Mouse (Mus musculus): ENCODE measurements around the gene Zfp385c.
A peak's percentile ranks its signal among the peaks of the same experiment; 100 is the strongest.
"Not testable (repeated sequence)": the region's sequence is repeated elsewhere in the genome, so short reads cannot be mapped to it uniquely, and the experiment has no call there.

Gene Zfp385c

GRCm38 (mm10) chr11:100694926-100695325 lies 2.7 kb upstream of the Zfp385c start:
- DNase-seq (ENCODE audit: inconsistent age in 2 of 2, low spot score in 1 of 2) = peak; percentile 78 to 94

GRCm38 (mm10) chr11:100693154-100693553 lies 899 bp upstream of the Zfp385c start:
- DNase-seq (ENCODE audit: inconsistent age in 2 of 2, low spot score in 1 of 2) = peak in 1 of 2 experiments; percentile 37

- no peak for DNase-seq (ENCODE audit: inconsistent age in 2 of 2, low spot score in 1 of 2)
Measured at GRCm38 (mm10) chr11:100690389-100690788, 1.9 kb downstream of the Zfp385c start.

- no peak for DNase-seq (ENCODE audit: inconsistent age in 2 of 2, low spot score in 1 of 2)
Measured at GRCm38 (mm10) chr11:100688443-100688842, 3.8 kb downstream of the Zfp385c start.

GRCm38 (mm10) chr11:100687265-100687664 lies 5.0 kb downstream of the Zfp385c start:
- no peak for DNase-seq (ENCODE audit: inconsistent age in 2 of 2, low spot score in 1 of 2)

GRCm38 (mm10) chr11:100685371-100685770 lies 6.9 kb downstream of the Zfp385c start:
- DNase-seq (ENCODE audit: inconsistent age in 2 of 2, low spot score in 1 of 2) = no peak

GRCm38 (mm10) chr11:100684084-100684483 lies 8.2 kb downstream of the Zfp385c start:
- no peak for DNase-seq (ENCODE audit: inconsistent age in 2 of 2, low spot score in 1 of 2)

- DNase-seq (ENCODE audit: inconsistent age in 2 of 2, low spot score in 1 of 2) = no peak
Measured at GRCm38 (mm10) chr11:100682526-100682925, 9.7 kb downstream of the Zfp385c start.

GRCm38 (mm10) chr11:100681826-100682225 lies 10.4 kb downstream of the Zfp385c start:
- no peak for DNase-seq (ENCODE audit: inconsistent age in 2 of 2, low spot score in 1 of 2)

- no peak for DNase-seq (ENCODE audit: inconsistent age in 2 of 2, low spot score in 1 of 2)
Measured at GRCm38 (mm10) chr11:100677810-100678209, 14.4 kb downstream of the Zfp385c start.

- DNase-seq (ENCODE audit: inconsistent age in 2 of 2, low spot score in 1 of 2) = peak; percentile 66 to 81
Measured at GRCm38 (mm10) chr11:100673169-100673568, 19.1 kb downstream of the Zfp385c start.

GRCm38 (mm10) chr11:100671956-100672355 lies 20.3 kb downstream of the Zfp385c start:
- no peak for DNase-seq (ENCODE audit: inconsistent age in 2 of 2, low spot score in 1 of 2)

GRCm38 (mm10) chr11:100671049-100671448 lies 21.2 kb downstream of the Zfp385c start:
- no peak for DNase-seq (ENCODE audit: inconsistent age in 2 of 2, low spot score in 1 of 2)

- DNase-seq (ENCODE audit: inconsistent age in 2 of 2, low spot score in 1 of 2) = peak; percentile 23 to 74
Measured at GRCm38 (mm10) chr11:100659806-100660205, 32.4 kb downstream of the Zfp385c start.

GRCm38 (mm10) chr11:100656458-100656857 lies 35.8 kb downstream of the Zfp385c start:
- DNase-seq (ENCODE audit: inconsistent age in 2 of 2, low spot score in 1 of 2) = no peak

- not testable (repeated sequence) for DNase-seq (ENCODE audit: inconsistent age in 2 of 2, low spot score in 1 of 2)
Measured at GRCm38 (mm10) chr11:100655589-100655988, 36.7 kb downstream of the Zfp385c start.

GRCm38 (mm10) chr11:100651748-100652147 lies 40.5 kb downstream of the Zfp385c start:
- peak; percentile 82 to 92 for DNase-seq (ENCODE audit: inconsistent age in 2 of 2, low spot score in 1 of 2)

- DNase-seq (ENCODE audit: inconsistent age in 2 of 2, low spot score in 1 of 2) = no peak
Measured at GRCm38 (mm10) chr11:100651205-100651604, 41.0 kb downstream of the Zfp385c start.

- DNase-seq (ENCODE audit: inconsistent age in 2 of 2, low spot score in 1 of 2) = no peak
Measured at GRCm38 (mm10) chr11:100648405-100648804, 43.9 kb downstream of the Zfp385c start.

GRCm38 (mm10) chr11:100646265-100646664 lies 46.0 kb downstream of the Zfp385c start:
- peak in 1 of 2 experiments; percentile 71 for DNase-seq (ENCODE audit: inconsistent age in 2 of 2, low spot score in 1 of 2)

GRCm38 (mm10) chr11:100643612-100644575 lies 48.4 kb downstream of the Zfp385c start:
- peak in 1 of 2 experiments; percentile 59 for DNase-seq (ENCODE audit: inconsistent age in 2 of 2, low spot score in 1 of 2)

GRCm38 (mm10) chr11:100640159-100640906 lies 51.9 kb downstream of the Zfp385c start:
- DNase-seq (ENCODE audit: inconsistent age in 2 of 2, low spot score in 1 of 2) = peak in 1 of 2 experiments; percentile 80

Data from adrenal gland, adult (tissue).